Mouse (Mus musculus) ES-E14 (cell line): Measurements from ENCODE around the gene Bcar3. TPM values are rescaled to one million over a fixed set of nuclear protein-coding genes. Genes with fewer than 3 reads are reported as not detected.

Experiments used
- DNase-seq: peaks from one replicate; pipeline ENCODE4 v3.0.0-alpha.2; 2013; ENCODE audit warnings: low read depth, low spot score
- H3K27ac ChIP-seq: 2 replicates; pipeline ENCODE4 v1.5.1; 2012; ENCODE audit warnings: low read depth, mild to moderate bottlenecking, low read length, moderate library complexity, mixed read lengths; ENCODE audit not compliant: poor library complexity, insufficient read depth, severe bottlenecking
- H3K36me3 ChIP-seq: 2 replicates; pipeline ENCODE4 v1.6.1; 2012; ENCODE audit warnings: mild to moderate bottlenecking, low read length, moderate library complexity, mixed read lengths; ENCODE audit not compliant: control insufficient read depth, poor library complexity, insufficient read depth, severe bottlenecking
- H3K4me1 ChIP-seq, 2 experiments: fragments of 150-350 bp in 1 of 2; sonication (generic) in 1 of 2; 2 replicates each; pipeline ENCODE4 v1.6.1; 2012; ENCODE audit warnings: low read length in 2 of 2, mild to moderate bottlenecking in 1 of 2, mixed read lengths in 1 of 2; ENCODE audit not compliant: control insufficient read depth in 2 of 2, insufficient read depth in 2 of 2, poor library complexity in 1 of 2
- H3K4me3 ChIP-seq, 2 experiments: fragments of 150-350 bp in 1 of 2; sonication (generic) in 1 of 2; 2 replicates each; pipeline ENCODE4 v1.5.1; 2012; ENCODE audit warnings: low read length in 2 of 2, low read depth in 1 of 2, mild to moderate bottlenecking in 1 of 2, mixed read lengths in 1 of 2; ENCODE audit not compliant: insufficient read depth in 1 of 2, poor library complexity in 1 of 2, severe bottlenecking in 1 of 2
- H3K9ac ChIP-seq: 2 replicates; pipeline ENCODE4 v1.6.1; 2012; ENCODE audit warnings: low read depth, mild to moderate bottlenecking, low read length, mixed read lengths; ENCODE audit not compliant: poor library complexity, insufficient read depth, severe bottlenecking
- H3K9me3 ChIP-seq: fragments of 150-350 bp; sonication (generic); 2 replicates; pipeline ENCODE4 v1.6.1; 2012; ENCODE audit warnings: low read depth, mild to moderate bottlenecking, low read length; ENCODE audit not compliant: control insufficient read depth, insufficient read depth
- CHD2 ChIP-seq: IDR thresholded peaks from 2 replicates; pipeline ENCODE4 v1.6.1; 2014; ENCODE audit warnings: mild to moderate bottlenecking, low read depth, low read length, inconsistent platforms
- HCFC1 ChIP-seq: IDR thresholded peaks from 2 replicates; pipeline ENCODE4 v1.6.1; 2012; ENCODE audit warnings: low read length, inconsistent platforms, borderline replicate concordance; ENCODE audit not compliant: insufficient read depth
- MAFK ChIP-seq: IDR thresholded peaks from 2 replicates; pipeline ENCODE4 v1.6.1; 2014; ENCODE audit warnings: mild to moderate bottlenecking, low read depth, low read length, inconsistent platforms; ENCODE audit not compliant: insufficient read depth
- ZC3H11A ChIP-seq: IDR thresholded peaks from 2 replicates; pipeline ENCODE4 v1.6.1; 2012; ENCODE audit warnings: low read depth, mild to moderate bottlenecking, inconsistent platforms, low read length, borderline replicate concordance
- ZNF384 ChIP-seq: IDR thresholded peaks from 2 replicates; pipeline ENCODE4 v1.6.1; 2012; ENCODE audit warnings: low read depth, low read length, inconsistent platforms
- in situ Hi-C, 2 experiments: fragments of 600-800 bp; cut with MboI; formaldehyde crosslinking; loops; one replicate each; pipeline ENCODE4 v1.15.1; 2025; ENCODE audit warnings: low sequenced_read_pairs in 2 of 2, inconsistent platforms in 1 of 2; ENCODE audit not compliant: unreplicated experiment in 2 of 2
- total RNA-seq: library from RNA; depleted of rRNA; stranded (reverse); fragments of 300-350 nt; gene quantifications from 2 replicates; pipeline ENCODE4 v1.2.3, GENCODE M21; 2012

The Bcar3 gene
- total RNA-seq, 1 experiment: 24.5 TPM

DNA sequence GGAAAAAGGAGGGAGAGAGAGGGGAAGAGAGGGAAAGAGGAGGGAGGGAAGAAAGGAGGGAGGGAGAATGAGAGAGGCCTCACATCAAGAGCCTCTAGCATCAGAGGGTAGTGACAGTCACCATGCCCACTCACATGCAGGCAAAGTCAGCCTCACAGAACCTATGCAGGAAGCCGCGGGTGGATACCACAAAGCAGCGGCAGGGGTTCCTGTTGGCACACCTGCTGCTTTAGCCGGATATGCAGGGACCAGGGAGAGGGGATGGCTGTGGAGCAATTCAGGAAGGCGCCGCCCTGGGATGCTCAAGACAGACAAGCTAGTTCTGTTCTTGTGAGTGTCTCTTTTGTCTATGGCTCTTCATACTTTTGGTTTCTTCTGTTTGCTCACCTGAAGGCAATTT is 15.0 kb downstream of the Bcar3 start:
- no peak for DNase-seq
- in situ Hi-C loops: loop anchor here in 1 of 2 experiments (25.0 kb wide), 1 partner anchor 328 kb away; no protein-coding TSS in a partner anchor
- H3K9me3 ChIP-seq: no peaks in the 10 kb centered on the region
- no peak overlapping the region for H3K9ac ChIP-seq
- no peaks in the 10 kb centered on the region for H3K36me3 ChIP-seq
- no peak overlapping the region for H3K27ac ChIP-seq
- no peak overlapping the region for H3K4me3 ChIP-seq
- H3K4me1 ChIP-seq: peaks cover 0 to 7% of the 10 kb centered on the region in 2 experiments; a peak in 2 of 4 replicates
- TF ChIP-seq MAFK (no peak), HCFC1 (no peak), ZC3H11A (no peak), ZNF384 (no peak), CHD2 (no peak)

DNA sequence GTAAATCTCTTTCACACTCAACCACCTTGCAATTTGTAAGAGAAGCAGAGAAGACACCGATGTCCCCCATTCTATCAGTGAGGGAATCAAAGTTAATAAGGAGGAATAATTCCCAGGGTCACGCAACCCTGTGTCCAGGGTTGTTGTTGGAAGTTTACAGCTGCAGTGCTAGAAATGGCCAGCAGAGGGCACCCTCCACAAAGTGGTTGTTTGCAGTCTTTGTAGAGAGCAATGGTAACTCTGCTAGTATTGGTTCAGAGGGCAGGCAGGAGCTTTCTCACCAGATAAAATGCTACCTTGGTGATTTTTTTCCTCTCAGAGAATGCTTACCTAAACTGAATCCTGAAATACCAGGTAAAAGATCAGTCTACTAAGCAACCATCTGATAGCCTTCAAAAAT is 18.1 kb downstream of the Bcar3 start:
- H3K4me3 ChIP-seq: no peak overlapping the region
- DNase-seq: peak; percentile 66

DNA sequence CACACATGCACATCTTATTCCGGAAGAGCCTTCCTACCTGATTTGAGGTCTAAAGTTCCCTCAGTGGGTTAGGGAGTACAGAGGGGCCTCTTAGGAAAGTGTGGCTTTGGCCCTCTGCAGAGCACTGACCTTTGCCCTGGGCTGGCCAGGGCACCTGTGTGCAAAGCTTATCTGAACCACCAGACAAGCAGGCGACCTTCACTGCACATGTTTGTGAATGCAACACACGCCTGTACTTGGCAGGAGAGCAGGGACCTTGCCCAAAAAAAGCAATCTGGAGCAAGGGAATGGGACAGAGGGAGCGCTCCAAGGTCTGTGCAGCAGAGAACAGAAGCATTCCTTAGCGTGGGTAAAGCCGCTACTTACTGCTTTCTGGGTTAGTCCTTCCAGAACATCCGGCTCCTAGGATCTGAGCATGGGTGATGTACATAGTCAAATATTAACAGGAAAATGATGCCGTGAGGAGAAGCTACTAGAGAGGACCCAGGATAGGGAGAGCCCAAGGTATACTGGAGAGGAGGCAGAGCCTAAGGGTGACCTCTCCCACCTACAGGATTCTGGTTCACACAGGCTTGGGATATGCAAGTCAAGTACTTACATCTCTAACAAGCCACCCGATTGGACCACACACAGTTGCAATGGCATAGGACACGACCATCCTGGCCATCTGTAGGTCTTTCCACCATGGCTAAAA is 19.1 kb downstream of the Bcar3 start:
- in situ Hi-C loops: loop anchor here in 1 of 2 experiments (10.0 to 25.0 kb wide), 2 partner anchors 162 to 324 kb away; no protein-coding TSS in a partner anchor
- TF ChIP-seq CHD2: no peak
- no peak for TF ChIP-seq HCFC1
- TF ChIP-seq MAFK: no peak
- no peak for TF ChIP-seq ZC3H11A

More for the DNA sequence above, 18.1 kb downstream of the Bcar3 start:
- H3K9ac ChIP-seq: no peak overlapping the region
- TF ChIP-seq ZC3H11A (peak; percentile 98), CHD2 (no peak), MAFK (no peak)
- in situ Hi-C loops: loop anchor here in 1 of 2 experiments (10.0 to 25.0 kb wide), 2 partner anchors 163 to 325 kb away; no protein-coding TSS in a partner anchor
- no peak overlapping the region for H3K27ac ChIP-seq
- no peaks in the 10 kb centered on the region for H3K9me3 ChIP-seq
- no peaks in the 10 kb centered on the region for H3K36me3 ChIP-seq
- peaks cover 0 to 8% of the 10 kb centered on the region in 2 experiments; a peak in 2 of 4 replicates for H3K4me1 ChIP-seq

DNA sequence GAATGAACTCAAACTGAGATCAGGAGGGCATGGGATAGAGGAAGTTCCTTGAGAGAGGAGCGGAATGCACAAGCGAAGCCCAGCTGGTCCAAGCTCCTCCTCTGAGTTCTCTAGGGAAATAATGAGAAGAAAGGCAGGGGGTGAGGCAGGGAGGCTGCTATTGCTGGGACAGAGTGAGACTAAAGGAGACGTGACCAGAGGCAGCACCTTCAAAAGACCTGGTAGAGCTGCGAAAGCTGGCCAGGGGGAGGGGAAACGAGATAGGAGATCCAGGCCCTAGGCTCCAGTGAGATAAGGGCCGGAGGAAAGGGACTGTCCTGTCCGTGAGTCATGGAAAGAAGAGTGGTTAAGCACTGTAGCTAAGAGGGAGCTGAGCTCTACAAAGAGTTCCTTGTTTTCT is 20.0 kb downstream of the Bcar3 start:
- DNase-seq: no peak
- no peak overlapping the region for H3K4me3 ChIP-seq

More for the DNA sequence above, 19.1 kb downstream of the Bcar3 start:
- no peak overlapping the region for H3K9ac ChIP-seq
- no peak for DNase-seq
- H3K27ac ChIP-seq: no peak overlapping the region
- H3K9me3 ChIP-seq: no peaks in the 10 kb centered on the region
- H3K36me3 ChIP-seq: no peaks in the 10 kb centered on the region
- H3K4me1 ChIP-seq: peaks cover 0 to 8% of the 10 kb centered on the region in 2 experiments; a peak in 2 of 4 replicates
- no peak overlapping the region for H3K4me3 ChIP-seq

More for the DNA sequence above, 20.0 kb downstream of the Bcar3 start:
- Histone ChIP-seq H3K9me3 (no peaks in the 10 kb centered on the region), H3K27ac (no peak overlapping the region), H3K9ac (no peak overlapping the region), H3K36me3 (no peaks in the 10 kb centered on the region), H3K4me1 (peaks cover 0 to 7% of the 10 kb centered on the region in 2 experiments; a peak in 2 of 4 replicates)
- in situ Hi-C loops: loop anchor here in 1 of 2 experiments (10.0 to 25.0 kb wide), 2 partner anchors 161 to 323 kb away; no protein-coding TSS in a partner anchor
- TF ChIP-seq ZC3H11A (no peak), CHD2 (no peak), ZNF384 (no peak), MAFK (no peak), HCFC1 (no peak)
